Mouse (Mus musculus): Measurements from ENCODE around the gene Crabp2.

- no peak for TF ChIP-seq CTCF (IDR thresholded peaks at IDR 0.05; ENCODE audit: low read depth)
- no peak for TF ChIP-seq EP300 (IDR thresholded peaks at IDR 0.05; ENCODE audit: low read depth)
These were observed 3.4 kb upstream of the Crabp2 start for GRCm38 (mm10) chr3:87944838-87945600.

All from heart, postnatal 0 days (tissue).